Mouse (Mus musculus): ENCODE data around the gene Ssb.

GRCm38 (mm10) chr2:69893891-69894290, 32.5 kb downstream of the Ssb start:
- TF ChIP-seq CTCF (IDR thresholded peaks at IDR 0.05; ENCODE audit: low read depth) (no peak), EP300 (optimal IDR thresholded peaks at IDR 0.05) (no peak)
